Mouse (Mus musculus) macrophage (primary cell): ENCODE data around the gene Tbl3. TPM values are rescaled to one million over a fixed set of nuclear protein-coding genes. Genes with fewer than 3 reads are reported as not detected.

Experiments used
- polyA plus RNA-seq: library from polyadenylated mRNA; stranded (reverse); fragments of 250-400 nt; gene quantifications from 3 replicates; pipeline ENCODE4 v1.2.4, GENCODE M21; 2018; ENCODE audit warnings: inconsistent platforms

The Tbl3 gene
- polyA plus RNA-seq, 1 experiment from 2014 or later = 10.6 TPM

Other genes starting within 250 kb of the Tbl3 start
- gene E4f1, start 237.3 kb downstream of the Tbl3 start, polyA plus RNA-seq = 7.7 to 13.8 TPM (median 10.3 TPM) in 3 replicates
- gene Pgp, start 237.3 kb downstream of the Tbl3 start, polyA plus RNA-seq = 7.0 to 22.6 TPM (median 15.0 TPM) in 3 replicates
- not detected in 3 replicates for gene Bricd5, start 233.8 kb downstream of the Tbl3 start, polyA plus RNA-seq
- gene Mlst8, start 228.6 kb downstream of the Tbl3 start, polyA plus RNA-seq = 10.9 to 13.2 TPM (median 11.6 TPM) in 3 replicates
- gene Caskin1, start 219.1 kb downstream of the Tbl3 start, polyA plus RNA-seq = not detected in 3 replicates
- gene Traf7, start 179.7 kb downstream of the Tbl3 start, polyA plus RNA-seq = 42.9 to 61.3 TPM (median 48.4 TPM) in 3 replicates
- gene Rab26, start 173.4 kb downstream of the Tbl3 start, polyA plus RNA-seq = not detected in 3 replicates
- gene Pkd1, start 157.8 kb downstream of the Tbl3 start, polyA plus RNA-seq = 9.7 to 18.0 TPM (median 16.3 TPM) in 3 replicates
- gene Tsc2, start 75.0 kb downstream of the Tbl3 start, polyA plus RNA-seq = 33.7 to 43.4 TPM (median 35.5 TPM) in 3 replicates
- 3.1 to 5.8 TPM (median 3.7 TPM) in 3 replicates for gene Nthl1, start 75.0 kb downstream of the Tbl3 start, polyA plus RNA-seq
- gene Slc9a3r2, start 57.3 kb downstream of the Tbl3 start, polyA plus RNA-seq = 0.15 TPM in 1 of 3 replicates, not detected in the others
- not detected in 3 replicates for gene Npw, start 49.2 kb downstream of the Tbl3 start, polyA plus RNA-seq
- gene Zfp598, start 38.0 kb downstream of the Tbl3 start, polyA plus RNA-seq = 8.0 to 14.3 TPM (median 12.2 TPM) in 3 replicates
- 0.14 to 0.76 TPM (median 0.19 TPM) in 3 replicates for gene Syngr3, start 17.7 kb downstream of the Tbl3 start, polyA plus RNA-seq
- 16.2 to 28.0 TPM (median 20.3 TPM) in 3 replicates for gene Gfer, start 11.5 kb downstream of the Tbl3 start, polyA plus RNA-seq
- gene Noxo1, start 11.4 kb downstream of the Tbl3 start, polyA plus RNA-seq = 0.50 to 3.8 TPM (median 0.72 TPM) in 3 replicates
- gene Rnf151, start 10.4 kb upstream of the Tbl3 start, polyA plus RNA-seq = not detected in 3 replicates
- 612 to 1,759 TPM (median 1,226 TPM) in 3 replicates for gene Rps2, start 10.5 kb upstream of the Tbl3 start, polyA plus RNA-seq
- 128 to 178 TPM (median 156 TPM) in 3 replicates for gene Ndufb10, start 16.8 kb upstream of the Tbl3 start, polyA plus RNA-seq
- not detected in 3 replicates for gene Rpl3l, start 20.2 kb upstream of the Tbl3 start, polyA plus RNA-seq
- gene Msrb1, start 29.0 kb upstream of the Tbl3 start, polyA plus RNA-seq = 145 to 266 TPM (median 156 TPM) in 3 replicates
- gene Hs3st6, start 45.3 kb upstream of the Tbl3 start, polyA plus RNA-seq = not detected in 3 replicates
- gene Meiob, start 96.6 kb upstream of the Tbl3 start, polyA plus RNA-seq = not detected in 3 replicates
- 27.7 to 43.0 TPM (median 28.4 TPM) in 3 replicates for gene Hagh, start 132.5 kb upstream of the Tbl3 start, polyA plus RNA-seq
- 6.7 to 11.2 TPM (median 10.4 TPM) in 3 replicates for gene Fahd1, start 142.7 kb upstream of the Tbl3 start, polyA plus RNA-seq
- not detected in 3 replicates for gene Igfals, start 158.3 kb upstream of the Tbl3 start, polyA plus RNA-seq
- 22.4 to 61.4 TPM (median 44.7 TPM) in 3 replicates for gene Nubp2, start 178.7 kb upstream of the Tbl3 start, polyA plus RNA-seq
- 17.0 to 23.2 TPM (median 18.9 TPM) in 3 replicates for gene Spsb3, start 179.0 kb upstream of the Tbl3 start, polyA plus RNA-seq
- gene Eme2, start 187.4 kb upstream of the Tbl3 start, polyA plus RNA-seq = 4.6 to 7.3 TPM (median 7.2 TPM) in 3 replicates
- gene Mrps34, start 187.5 kb upstream of the Tbl3 start, polyA plus RNA-seq = 22.2 to 58.4 TPM (median 43.9 TPM) in 3 replicates
- gene Nme3, start 188.8 kb upstream of the Tbl3 start, polyA plus RNA-seq = 8.8 to 36.2 TPM (median 19.0 TPM) in 3 replicates
- 14.8 to 33.6 TPM (median 23.5 TPM) in 3 replicates for gene Mapk8ip3, start 229.3 kb upstream of the Tbl3 start, polyA plus RNA-seq